Mouse (Mus musculus) heart, adult 2 months (tissue): ENCODE data around the gene 4931429L15Rik. TPM values are rescaled to one million over a fixed set of nuclear protein-coding genes. Genes with fewer than 3 reads are reported as not detected.

Experiments used
- DNase-seq, 2 experiments: peaks; one replicate each; pipeline ENCODE4 v3.0.0; 2021
- H3K27ac ChIP-seq: fragments of 200-600 bp; 2 replicates; pipeline ENCODE4 v1.8.1; 2022
- H3K27me3 ChIP-seq: fragments of 200-500 bp; 2 replicates; pipeline ENCODE4 v1.6.1; 2012; ENCODE audit warnings: mild to moderate bottlenecking, low read length, inconsistent platforms, mixed read lengths; ENCODE audit not compliant: control insufficient read depth, insufficient read depth
- H3K36me3 ChIP-seq: fragments of 200-500 bp; 2 replicates; pipeline ENCODE4 v1.6.1; 2012; ENCODE audit warnings: low read length, inconsistent platforms; ENCODE audit not compliant: control insufficient read depth, insufficient read depth
- H3K4me1 ChIP-seq: fragments of 200-500 bp; 2 replicates; pipeline ENCODE4 v1.6.1; 2011; ENCODE audit warnings: low read length; ENCODE audit not compliant: control insufficient read depth, insufficient read depth
- H3K4me3 ChIP-seq: fragments of 200-600 bp; 2 replicates; pipeline ENCODE4 v1.8.1; 2022
- H3K79me2 ChIP-seq: fragments of 200-500 bp; replicated peaks from 2 replicates; pipeline ENCODE4 v1.6.1; 2012; ENCODE audit warnings: mild to moderate bottlenecking, inconsistent platforms, low read length, moderate library complexity, mixed read lengths; ENCODE audit not compliant: control insufficient read depth, insufficient read depth
- H3K9ac ChIP-seq: fragments of 200-500 bp; 2 replicates; pipeline ENCODE4 v1.6.1; 2012; ENCODE audit warnings: low read depth, mild to moderate bottlenecking, control low read depth, inconsistent platforms, low read length, mixed read lengths
- CTCF ChIP-seq: fragments of 200-600 bp; IDR thresholded peaks from 2 replicates; pipeline ENCODE4 v1.8.1; 2022; ENCODE audit warnings: antibody characterized with exemption, mild to moderate bottlenecking, moderate library complexity
- EP300 ChIP-seq: fragments of 200-500 bp; IDR thresholded peaks from 2 replicates; pipeline ENCODE4 v1.6.1; 2011; ENCODE audit warnings: low read depth, low read length, control low read depth; ENCODE audit not compliant: insufficient read depth
- POLR2A ChIP-seq: fragments of 200-500 bp; IDR thresholded peaks from 2 replicates; pipeline ENCODE4 v1.6.1; 2011; ENCODE audit warnings: mild to moderate bottlenecking, low read depth, low read length, control low read depth; ENCODE audit not compliant: insufficient read depth
- WGBS: fragments of 180-500 bp; shearing (Covaris S2); methylation state at CpG from one replicate; pipeline ENCODE4 v1.1.7; 2018; 5-methylcytosine and 5-hydroxymethylcytosine counted together
- intact Hi-C: fragments of 180-260 bp; cut with DNase I; formaldehyde crosslinking; loops from one replicate; pipeline ENCODE4 v1.15.1; 2025
- polyA plus RNA-seq: library from polyadenylated mRNA; depleted of rRNA; stranded (reverse); fragments of >200 nt; gene quantifications from 2 replicates; pipeline ENCODE4 v1.2.3, GENCODE M21; 2012
- total RNA-seq, 2 experiments: library from RNA; stranded (reverse); gene quantifications; 2 replicates each; pipeline ENCODE4 v1.2.3; 2021

4931429L15Rik gene
- total and polyA plus RNA-seq, 3 experiments: 0.04 TPM; not detected in 2

DNA sequence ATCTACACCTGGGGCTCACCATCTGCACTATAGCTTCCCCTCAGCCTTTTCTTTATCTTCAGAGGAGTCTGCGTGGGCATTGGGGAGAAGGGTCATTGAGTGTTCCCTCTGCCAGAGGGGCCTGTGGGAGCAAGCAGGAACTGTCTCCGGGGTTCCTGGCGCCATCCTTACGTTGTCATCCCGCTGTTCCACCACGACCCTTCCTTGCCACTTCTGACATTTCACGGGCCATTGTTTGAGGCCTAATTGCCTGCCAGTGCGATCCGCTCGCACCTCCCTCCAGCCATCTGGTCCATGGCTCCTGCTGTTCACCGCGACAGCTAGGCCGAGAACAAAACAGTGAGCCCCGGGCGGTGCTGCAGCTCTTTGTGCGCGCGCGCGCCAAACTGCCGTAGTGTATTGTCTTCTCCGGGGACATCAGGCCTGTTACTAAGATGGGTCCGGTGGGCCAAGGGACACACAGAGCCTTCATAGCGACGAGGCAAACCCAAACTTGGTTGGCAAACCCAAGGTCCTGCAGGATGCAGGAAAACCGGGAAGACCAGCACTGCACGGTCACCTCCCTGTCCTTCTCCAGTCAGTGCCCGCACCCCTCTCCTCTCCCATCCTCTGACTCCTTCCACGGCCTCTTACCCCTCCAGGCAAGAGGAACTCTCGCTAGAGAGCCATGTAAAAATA lies 8.9 kb upstream of the 4931429L15Rik start:
- peak overlapping the region; percentile 51 for H3K4me3 ChIP-seq
- peak overlapping the region; percentile 27 for H3K27ac ChIP-seq
- 13% methylated on average over 30 of the region's 30 CpGs for WGBS
- H3K79me2 ChIP-seq: no peaks in the 10 kb centered on the region
- intact Hi-C loops: no loop called here
- no peaks in the 10 kb centered on the region for H3K4me1 ChIP-seq
- peak; percentile 9 to 33 for DNase-seq
- TF ChIP-seq EP300 (no peak), POLR2A (no peak), CTCF (no peak)
- H3K27me3 ChIP-seq: no peaks in the 10 kb centered on the region; the same call in 1 of the 2 replicates
- peak overlapping the region; percentile 14 for H3K9ac ChIP-seq
- no peaks in the 10 kb centered on the region for H3K36me3 ChIP-seq

GRCm38 (mm10) chr9:46327706-46328571 lies 8.2 kb upstream of the 4931429L15Rik start:
- Histone ChIP-seq H3K27ac (no peak overlapping the region), H3K36me3 (no peaks in the 10 kb centered on the region), H3K9ac (no peak overlapping the region), H3K27me3 (no peaks in the 10 kb centered on the region; the same call in 1 of the 2 replicates), H3K4me1 (no peaks in the 10 kb centered on the region), H3K4me3 (no peak overlapping the region), H3K79me2 (no peaks in the 10 kb centered on the region)
- intact Hi-C loops: no loop called here
- WGBS: 79% methylated on average over 25 of the region's 25 CpGs
- TF ChIP-seq POLR2A: no peak
- TF ChIP-seq CTCF: peak; percentile 26
- TF ChIP-seq EP300: no peak
- DNase-seq: no peak

DNA sequence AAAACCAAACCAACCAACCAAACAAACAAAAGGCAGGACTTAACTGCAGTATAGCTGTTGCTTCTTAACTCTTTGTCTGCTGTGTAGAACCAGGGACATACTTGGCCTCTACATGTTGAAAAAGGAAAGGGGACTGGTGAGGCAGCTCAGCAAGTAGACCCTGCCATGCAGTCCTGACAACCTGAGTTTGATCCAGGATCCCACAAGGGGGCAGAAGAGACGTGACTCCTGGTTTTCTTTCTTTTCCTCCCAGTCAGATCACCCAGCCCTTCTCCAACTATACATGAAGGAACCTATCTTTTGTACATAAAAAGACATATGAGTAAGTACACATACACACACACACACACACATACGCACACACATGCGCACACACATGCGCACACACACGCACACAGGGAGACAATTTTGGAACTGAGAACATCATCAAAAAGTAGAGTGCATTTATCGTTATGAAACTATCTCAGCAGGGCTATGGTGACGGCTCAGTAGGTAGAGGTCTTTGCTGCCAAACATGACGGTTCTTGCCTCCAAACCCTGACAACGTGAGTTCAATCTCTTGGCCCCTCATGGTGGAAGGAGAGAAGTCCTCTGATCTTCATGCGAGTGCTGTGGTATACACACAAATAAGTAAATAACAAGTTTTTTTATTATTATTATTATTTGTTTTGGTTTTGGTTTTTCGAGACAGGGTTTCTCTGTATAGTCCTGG lies 7.1 kb upstream of the 4931429L15Rik start:
- Histone ChIP-seq H3K27ac (no peak overlapping the region), H3K9ac (no peak overlapping the region), H3K4me1 (no peaks in the 10 kb centered on the region), H3K36me3 (no peaks in the 10 kb centered on the region), H3K79me2 (no peaks in the 10 kb centered on the region), H3K27me3 (no peaks in the 10 kb centered on the region; the same call in 1 of the 2 replicates), H3K4me3 (no peak overlapping the region)
- no peak for DNase-seq
- intact Hi-C loops: no loop called here
- 91% methylated on average over 11 of the region's 11 CpGs for WGBS
- TF ChIP-seq EP300 (no peak), POLR2A (no peak), CTCF (no peak)

- TF ChIP-seq EP300: no peak
- no peak for DNase-seq
These were observed 675 bp upstream of the 4931429L15Rik start for GRCm38 (mm10) chr9:46320461-46320860.

GRCm38 (mm10) chr9:46317957-46318356 lies 1.8 kb downstream of the 4931429L15Rik start:
- no peak overlapping the region for H3K9ac ChIP-seq
- H3K79me2 ChIP-seq: no peaks in the 10 kb centered on the region
- TF ChIP-seq EP300 (no peak), CTCF (no peak), POLR2A (no peak)
- no peaks in the 10 kb centered on the region for H3K4me1 ChIP-seq
- 91% methylated on average over 3 of the region's 3 CpGs for WGBS
- intact Hi-C loops: no loop called here
- H3K27me3 ChIP-seq: no peaks in the 10 kb centered on the region
- no peak for DNase-seq
- no peak overlapping the region for H3K4me3 ChIP-seq
- no peaks in the 10 kb centered on the region for H3K36me3 ChIP-seq
- H3K27ac ChIP-seq: no peak overlapping the region

More at GRCm38 (mm10) chr9:46320461-46320860, 675 bp upstream of the 4931429L15Rik start:
- no peaks in the 10 kb centered on the region for H3K79me2 ChIP-seq
- intact Hi-C loops: no loop called here
- no peaks in the 10 kb centered on the region for H3K27me3 ChIP-seq
- H3K4me3 ChIP-seq: no peak overlapping the region
- H3K36me3 ChIP-seq: no peaks in the 10 kb centered on the region
- no peak overlapping the region for H3K27ac ChIP-seq
- 69% methylated on average over 2 of the region's 2 CpGs for WGBS
- H3K4me1 ChIP-seq: no peaks in the 10 kb centered on the region
- no peak overlapping the region for H3K9ac ChIP-seq
